Mouse (Mus musculus): ENCODE measurements at regions not wholly inside any gene's neighbourhood (a gene's known extent, or its start where the extent isn't known, plus 50 kb on each side); places are given as distances from the start of the nearest gene placed in this dataset.
A peak's percentile ranks its signal among the peaks of the same experiment; 100 is the strongest.

DNA sequence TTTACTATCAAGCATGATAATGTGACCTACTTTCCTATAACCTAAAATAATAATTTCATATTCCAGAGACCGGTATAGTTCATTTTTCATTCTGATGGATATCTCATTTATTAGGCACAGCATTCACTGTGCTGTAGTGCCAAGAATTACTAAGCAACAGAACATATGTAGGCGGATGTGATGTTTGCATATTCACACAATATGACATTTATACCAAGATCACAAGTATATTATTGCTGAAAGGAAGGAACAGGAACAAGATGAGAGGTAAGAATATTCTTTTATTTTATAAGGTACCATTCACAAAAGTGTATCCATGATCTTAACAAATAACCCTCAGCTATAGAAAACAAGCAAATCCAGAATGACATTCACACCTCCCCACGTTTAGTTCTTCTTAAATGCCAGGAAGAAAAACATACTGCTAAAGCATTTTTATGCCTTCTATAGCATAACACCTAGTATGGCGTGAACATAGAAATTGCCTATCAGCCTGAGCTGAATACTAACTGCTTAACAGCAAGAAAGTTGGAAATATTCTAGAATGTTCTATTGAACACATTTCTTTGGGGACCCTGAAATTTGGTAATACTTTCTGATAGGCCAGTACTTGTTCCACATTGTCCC is 1062.8 kb upstream of the Acvr2a start:
- no peak for DNase-seq
- intact Hi-C loops (cut with DNase I): no loop called here

DNA sequence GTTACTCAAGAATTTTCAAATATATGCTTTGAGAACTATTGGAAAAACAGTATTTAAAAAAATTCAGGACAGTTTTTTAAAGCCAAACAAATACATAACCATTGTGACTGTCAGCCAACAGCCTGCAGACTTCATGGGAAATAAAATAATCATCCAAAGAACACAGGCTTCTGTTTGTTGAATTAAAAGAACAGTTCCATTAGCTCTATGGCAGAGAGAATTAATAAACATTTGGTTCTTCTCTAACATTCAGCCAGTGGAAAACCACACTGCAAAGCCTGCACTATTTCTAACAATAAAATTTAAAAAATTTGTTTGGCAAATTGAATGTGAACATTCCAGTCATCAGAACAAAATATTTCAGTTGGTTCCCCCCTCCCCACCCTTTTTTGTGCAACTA is 1058.2 kb upstream of the Acvr2a start:
- DNase-seq: no peak
- intact Hi-C loops (cut with DNase I): no loop called here

- intact Hi-C loops (cut with DNase I): no loop called here
- no peak for DNase-seq
Observed at GRCm38 (mm10) chr2:47756248-47756647, 1057.7 kb upstream of the Acvr2a start.

DNA sequence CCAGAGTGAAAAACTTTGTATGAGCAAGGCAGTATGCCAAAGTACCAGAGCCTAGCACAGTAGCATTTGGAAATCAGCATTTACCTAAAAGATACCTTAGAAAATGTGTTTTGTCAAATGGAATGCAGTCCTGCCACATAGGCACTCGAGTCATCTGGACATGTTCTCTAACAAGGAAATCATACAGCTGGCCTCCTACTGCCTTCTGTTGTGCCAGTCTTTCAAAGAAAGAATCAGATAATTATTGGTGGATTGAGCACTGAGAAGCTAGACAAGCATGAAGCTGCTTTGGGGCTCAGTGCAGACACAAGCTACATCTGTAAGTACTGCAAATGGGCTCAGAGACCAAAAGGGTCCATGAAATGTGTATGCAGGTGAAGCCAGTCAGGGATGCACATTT is 1038.1 kb upstream of the Acvr2a start:
- no peak for DNase-seq
- intact Hi-C loops (cut with DNase I): no loop called here

- no peak for DNase-seq
- intact Hi-C loops (cut with DNase I): no loop called here
Observed at GRCm38 (mm10) chr2:47776965-47777364, 1036.9 kb upstream of the Acvr2a start.

DNA sequence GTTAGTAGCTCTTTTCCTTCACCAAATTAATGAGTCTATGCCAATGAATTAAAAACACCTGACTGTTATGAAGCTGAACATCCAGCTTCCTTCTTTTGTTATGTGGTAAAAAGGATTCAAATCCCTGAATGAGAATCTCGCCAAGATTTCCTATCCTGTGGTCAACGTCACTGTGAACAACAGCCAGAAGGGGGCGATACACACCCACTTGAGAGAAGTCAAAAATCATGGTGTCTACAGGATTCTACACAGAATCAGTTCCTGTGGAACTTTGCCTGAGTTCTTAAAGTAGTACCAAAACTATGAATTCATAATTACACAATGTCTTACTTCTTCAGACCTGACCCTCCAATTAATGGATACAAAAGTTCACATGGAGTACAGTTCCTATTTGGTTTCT is 1028.1 kb upstream of the Acvr2a start:
- intact Hi-C loops (cut with DNase I): no loop called here

GRCm38 (mm10) chr2:47822746-47823271 is 991.1 kb upstream of the Acvr2a start:
- intact Hi-C loops (cut with DNase I): no loop called here
- no peak for DNase-seq

More for the DNA sequence above, 1028.1 kb upstream of the Acvr2a start:
- DNase-seq: peak; percentile 56

DNA sequence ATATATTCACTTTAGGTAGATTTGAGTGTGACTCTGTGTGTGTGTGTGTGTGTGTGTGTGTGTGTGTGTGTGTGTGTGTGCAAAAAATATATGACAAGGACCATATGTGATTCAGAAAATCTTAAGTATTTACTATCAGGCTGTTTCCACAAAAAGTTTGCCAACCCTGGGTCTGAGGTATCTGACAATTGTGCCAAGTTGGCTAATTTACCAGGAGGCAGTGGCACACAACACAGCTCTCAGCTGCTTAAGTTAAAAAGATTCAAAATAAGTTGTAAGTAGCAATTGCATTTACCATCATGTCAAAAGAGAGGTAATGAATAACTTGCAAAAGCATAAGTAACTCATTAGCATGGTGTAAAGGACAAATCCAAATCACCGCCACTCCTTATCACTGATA is 981.4 kb upstream of the Acvr2a start:
- no peak for DNase-seq
- intact Hi-C loops (cut with DNase I): no loop called here

DNA sequence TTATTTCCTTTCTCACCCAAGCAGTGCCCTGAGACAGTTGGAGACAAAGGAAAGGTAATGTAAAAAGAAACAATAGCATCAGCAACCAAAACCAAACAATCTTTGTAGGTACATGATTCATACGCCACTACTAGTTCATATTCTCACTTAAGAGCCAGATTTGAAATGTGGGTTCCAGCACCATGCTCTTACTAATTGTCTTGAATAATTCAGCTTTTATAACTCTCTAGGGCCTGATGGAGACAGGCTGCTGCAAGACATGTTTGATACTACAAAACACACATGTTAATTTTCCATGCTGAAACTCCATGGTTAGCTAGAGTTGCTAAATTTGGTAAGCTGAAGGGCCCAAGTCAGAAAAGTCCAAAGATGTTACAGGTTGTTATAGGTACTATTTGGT is 980.4 kb upstream of the Acvr2a start:
- intact Hi-C loops (cut with DNase I): no loop called here
- no peak for DNase-seq

GRCm38 (mm10) chr2:47834055-47834799 is 979.7 kb upstream of the Acvr2a start:
- intact Hi-C loops (cut with DNase I): no loop called here
- DNase-seq: no peak

- intact Hi-C loops (cut with DNase I): no loop called here
- peak; percentile 4 for DNase-seq
Observed at GRCm38 (mm10) chr2:47857229-47857628, 956.7 kb upstream of the Acvr2a start.

DNA sequence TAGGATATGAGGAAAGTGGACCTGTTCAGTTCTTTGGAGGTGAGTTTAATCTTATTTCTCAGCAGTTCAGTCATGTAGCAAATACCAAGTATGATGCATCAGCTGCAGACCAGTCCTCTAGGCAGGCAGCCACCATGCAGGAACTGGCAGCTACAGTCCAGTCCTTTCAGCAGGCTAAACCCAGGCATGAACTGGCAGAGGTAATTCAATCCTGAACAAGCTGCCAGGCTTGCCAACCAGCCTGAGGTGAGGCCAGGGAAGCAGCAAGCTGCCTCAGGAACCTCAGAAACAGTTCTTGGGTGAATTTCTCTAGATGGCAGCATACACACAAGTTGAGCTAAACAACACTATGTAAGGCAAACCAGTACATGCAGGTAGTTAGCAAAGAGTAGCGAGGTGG is 951.5 kb upstream of the Acvr2a start:
- DNase-seq: peak; percentile 2
- intact Hi-C loops (cut with DNase I): no loop called here

- intact Hi-C loops (cut with DNase I): no loop called here
- DNase-seq: no peak
Observed at GRCm38 (mm10) chr2:47878002-47878401, 935.9 kb upstream of the Acvr2a start.

DNA sequence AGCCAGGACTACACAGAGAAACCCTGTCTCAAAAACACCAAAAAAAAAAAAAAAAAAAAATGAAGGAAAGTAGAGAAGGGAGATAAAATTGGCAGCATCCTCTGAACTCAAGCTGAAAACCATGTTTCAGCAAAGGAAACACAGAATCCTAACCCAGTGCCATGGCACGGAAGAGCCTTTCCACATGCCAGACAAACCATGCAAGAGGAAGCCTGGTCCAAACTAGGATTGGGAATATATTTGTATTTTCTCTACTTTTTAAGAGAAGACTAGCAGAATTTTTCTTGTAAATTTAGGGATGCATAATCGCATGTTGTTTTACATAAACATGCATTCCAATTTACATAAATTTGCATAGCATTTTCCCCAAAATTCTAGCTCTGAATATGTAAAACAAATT is 934.8 kb upstream of the Acvr2a start:
- DNase-seq: no peak
- intact Hi-C loops (cut with DNase I): no loop called here

DNA sequence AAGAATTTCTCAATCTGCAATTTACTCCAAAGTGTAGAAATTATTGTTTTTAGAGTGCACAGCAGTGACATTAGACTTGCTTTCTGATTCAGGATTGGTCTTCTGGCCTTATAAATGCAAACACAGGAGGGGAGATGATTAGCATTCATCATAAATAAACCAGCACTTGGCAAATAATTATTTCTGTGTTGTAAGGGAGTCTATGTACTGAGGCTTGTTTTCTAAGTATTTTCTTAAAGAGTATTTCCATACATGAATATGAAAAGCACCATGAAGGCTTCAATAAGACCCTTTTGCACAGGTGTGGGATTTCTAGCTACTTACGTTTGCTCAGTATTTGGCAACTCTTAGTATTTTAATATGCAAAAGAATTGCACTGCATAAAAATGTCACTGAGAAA is 934.1 kb upstream of the Acvr2a start:
- no peak for DNase-seq
- intact Hi-C loops (cut with DNase I): no loop called here

GRCm38 (mm10) chr2:47888166-47888565 is 925.7 kb upstream of the Acvr2a start:
- no peak for DNase-seq
- intact Hi-C loops (cut with DNase I): no loop called here

DNA sequence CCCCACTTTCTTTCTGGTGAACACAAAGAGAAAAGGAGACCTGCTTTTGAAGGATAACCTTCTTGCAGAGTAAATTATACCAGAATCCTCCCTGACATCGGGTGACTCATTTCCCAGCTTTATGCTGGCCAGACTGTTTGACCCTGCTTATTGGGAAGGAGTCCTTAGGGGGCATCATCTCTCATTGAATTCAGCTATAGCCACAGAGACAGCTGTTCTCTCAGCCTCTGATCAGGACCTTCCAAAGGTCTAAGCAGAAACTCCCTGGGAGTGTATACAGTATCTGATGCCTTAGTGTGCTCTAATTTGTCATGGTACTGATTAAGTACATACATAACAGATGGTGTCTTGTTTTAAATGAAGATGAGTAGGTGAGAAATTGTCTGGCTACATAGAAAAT is 922.5 kb upstream of the Acvr2a start:
- intact Hi-C loops (cut with DNase I): no loop called here
- DNase-seq: no peak

DNA sequence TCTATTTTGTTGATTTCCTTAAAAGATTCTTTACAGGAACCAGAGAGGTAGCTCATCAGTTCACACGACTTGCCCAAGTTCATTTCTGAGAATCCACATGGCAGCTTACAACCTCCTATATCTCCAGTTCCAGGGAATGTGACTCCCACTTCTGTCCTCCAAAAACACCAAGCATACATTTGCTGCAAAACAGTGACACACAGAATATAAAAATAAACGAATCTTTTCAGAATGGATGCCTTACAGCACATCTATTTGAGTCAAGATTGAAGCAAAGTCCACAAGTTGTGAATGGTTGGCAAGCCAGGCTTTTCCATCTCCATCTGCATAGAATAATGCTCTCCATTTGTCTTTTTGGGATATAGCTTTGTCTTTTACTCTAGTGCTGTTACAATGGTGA is 921.0 kb upstream of the Acvr2a start:
- intact Hi-C loops (cut with DNase I): no loop called here
- DNase-seq: no peak

- no peak for DNase-seq
- intact Hi-C loops (cut with DNase I): no loop called here
Observed at GRCm38 (mm10) chr2:47894806-47895205, 919.1 kb upstream of the Acvr2a start.

DNA sequence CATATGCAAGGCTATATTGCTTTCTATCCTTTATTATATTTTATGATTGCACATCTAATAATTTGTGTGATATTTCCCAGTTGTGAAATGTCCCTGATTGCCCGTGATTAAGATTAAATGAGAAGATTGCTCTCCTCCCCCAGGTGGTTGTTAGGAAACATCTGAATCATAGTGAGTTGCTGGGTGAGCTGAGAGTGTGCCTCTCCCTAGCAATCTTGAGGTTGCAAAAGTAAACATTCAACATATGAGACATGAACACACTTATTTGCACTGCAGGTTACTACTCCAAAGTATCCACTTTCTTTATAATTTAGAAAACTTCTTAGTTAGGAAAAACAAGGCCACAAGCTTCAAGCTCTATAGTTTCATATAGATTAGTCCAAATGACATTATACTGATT is 899.6 kb upstream of the Acvr2a start:
- no peak for DNase-seq
- intact Hi-C loops (cut with DNase I): no loop called here

DNA sequence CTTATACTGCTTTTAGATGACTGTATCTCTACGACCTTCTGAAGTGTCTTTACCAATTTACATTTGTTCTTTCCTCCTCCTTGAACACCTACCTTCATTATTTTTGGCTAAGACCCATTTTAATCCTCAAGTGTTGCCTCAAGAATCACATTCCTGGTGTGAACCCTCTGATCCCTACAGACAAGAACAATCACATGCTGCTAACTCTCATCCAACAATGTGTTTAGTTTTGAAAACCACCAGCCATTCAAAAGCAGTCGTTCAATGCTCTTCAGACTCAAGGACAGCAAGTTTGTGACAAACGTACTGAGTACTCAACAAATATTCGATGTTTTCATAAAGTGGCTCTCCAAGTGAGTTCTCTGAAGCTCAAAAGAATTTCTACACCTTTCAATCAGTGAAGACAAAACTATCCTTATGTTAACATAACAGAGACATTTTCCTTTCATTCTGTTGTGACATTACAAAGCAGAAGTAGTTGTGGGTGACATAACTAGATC is 898.9 kb upstream of the Acvr2a start:
- intact Hi-C loops (cut with DNase I): no loop called here

GRCm38 (mm10) chr2:47922965-47923364 is 890.9 kb upstream of the Acvr2a start:
- DNase-seq: no peak
- intact Hi-C loops (cut with DNase I): no loop called here

More for the DNA sequence above, 898.9 kb upstream of the Acvr2a start:
- DNase-seq: no peak

Measured in left cerebral cortex, postnatal 4 days (tissue).